Comparison of ENCODE assay signal across 12 mouse cellular contexts in the genomic region with DNA sequence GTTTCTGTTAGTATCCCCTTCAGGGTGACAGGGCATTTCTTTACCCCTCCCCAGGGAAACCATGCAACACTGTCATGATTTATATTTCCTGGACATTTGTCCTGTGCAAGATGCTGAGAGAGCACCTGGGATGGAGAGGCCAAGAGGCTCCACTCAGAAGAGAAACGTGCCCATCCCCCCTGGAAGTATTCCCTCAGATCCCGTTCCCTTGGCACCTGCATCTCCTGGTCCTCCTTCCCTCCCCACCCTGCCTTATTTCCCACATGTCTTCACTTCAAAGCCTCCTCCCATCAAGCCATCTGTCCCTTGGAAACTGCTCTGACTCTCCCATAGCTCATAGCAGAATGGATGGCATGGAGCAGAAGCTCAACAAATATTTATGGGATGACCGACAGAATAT.
"Had no signal": no experiment of that assay in that cellular context is flagged by ENCODE, and none has a peak within 500 bp of the region (broad histone marks: within the 10 kb centered on the region; RNA-seq: fewer than 3 reads in every experiment).

No protein-coding gene starts in this region.

- DNase-seq: lung, embryonic 14.5 days; lung, postnatal 10 days; lung, postnatal 4 days; midbrain, embryonic 14.5 days; retina, postnatal 1 day; right cerebral cortex, adult 18-20 months; right cerebral cortex, postnatal 25 days; right cerebral cortex, postnatal 4 days; spleen, adult 18-20 months; thymus, adult 18-20 months; thymus, postnatal 14 days; thymus, postnatal 36 days had no signal
